Mouse (Mus musculus) brown adipose tissue, adult 24 weeks (tissue): ENCODE results near the gene Carns1. TPM values are rescaled to one million over a fixed set of nuclear protein-coding genes. Genes with fewer than 3 reads are reported as not detected.
"Not testable (repeated sequence)": the region's sequence is repeated elsewhere in the genome, so short reads cannot be mapped to it uniquely, and the experiment has no call there.

ENCODE experiments used
- H3K27ac ChIP-seq: fragments of 200-500 bp; replicated peaks from 2 replicates; pipeline ENCODE4 v1.5.1; 2012; ENCODE audit warnings: low read depth, mild to moderate bottlenecking, low read length
- H3K4me1 ChIP-seq: fragments of 200-500 bp; 2 replicates; pipeline ENCODE4 v1.6.1; 2012; ENCODE audit warnings: low read length, mixed read lengths; ENCODE audit not compliant: control insufficient read depth, insufficient read depth, insufficient read length
- H3K4me3 ChIP-seq: fragments of 200-500 bp; 2 replicates; pipeline ENCODE4 v1.5.1; 2012; ENCODE audit warnings: low read depth, mild to moderate bottlenecking, low read length, moderate library complexity; ENCODE audit not compliant: insufficient read depth
- polyA plus RNA-seq: library from polyadenylated mRNA; stranded (reverse); fragments of >200 nt; gene quantifications from 2 replicates; pipeline ENCODE4 v1.2.4, GENCODE M21; 2012; ENCODE audit not compliant: missing spikeins, insufficient read depth, insufficient read length

The Carns1 gene
- polyA plus RNA-seq, 1 experiment, result 3.1 TPM

DNA sequence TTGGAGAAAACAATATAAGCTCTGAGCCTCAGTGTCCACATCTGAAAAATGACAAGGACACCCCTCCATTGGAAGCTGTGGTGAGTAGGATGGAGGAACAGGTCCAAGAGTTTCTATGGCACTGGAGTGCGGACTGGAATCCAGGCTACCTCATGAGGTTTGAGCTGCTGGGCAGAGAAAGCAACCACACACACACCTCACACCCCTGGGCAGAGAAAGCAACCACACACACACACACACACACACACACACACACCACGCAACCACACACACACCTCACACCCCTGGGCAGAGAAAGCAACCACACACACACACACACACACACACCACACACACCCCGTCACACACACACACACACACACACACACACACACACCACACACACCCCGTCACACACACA, 50.0 kb downstream of the Carns1 start:
- Histone ChIP-seq H3K4me3 (peak overlapping the region; percentile 52), H3K27ac (peak overlapping the region; percentile 63), H3K4me1 (peaks cover 12% of the 10 kb centered on the region)

GRCm38 (mm10) chr19:4124432-4124831, 50.8 kb downstream of the Carns1 start:
- H3K4me1 ChIP-seq, result peaks cover 12% of the 10 kb centered on the region
- no peak overlapping the region for H3K27ac ChIP-seq
- no peak overlapping the region for H3K4me3 ChIP-seq

- Histone ChIP-seq H3K4me1 (peaks cover 12% of the 10 kb centered on the region), H3K4me3 (no peak overlapping the region), H3K27ac (no peak overlapping the region; the same call in 1 of the 2 replicates)
Measured at GRCm38 (mm10) chr19:4122411-4123370, 52.6 kb downstream of the Carns1 start.

DNA sequence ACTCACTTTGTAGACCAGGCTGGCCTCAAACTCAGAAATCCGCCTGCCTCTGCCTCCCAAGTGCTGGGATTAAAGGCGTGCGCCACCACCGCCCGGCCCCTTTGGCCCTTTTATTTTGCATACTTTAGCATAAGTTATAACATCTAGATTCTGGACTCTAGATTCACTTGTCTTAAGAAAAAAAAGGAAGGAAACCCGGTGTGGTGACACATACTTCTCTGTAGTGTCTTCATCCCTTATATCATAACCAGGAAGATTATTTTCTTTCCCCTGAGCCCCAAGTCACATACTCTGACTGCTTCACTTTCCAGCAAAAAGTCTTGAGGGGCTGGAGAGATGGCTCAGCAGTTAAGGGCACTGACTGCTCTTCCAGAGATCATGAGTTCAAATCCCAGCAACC, 53.4 kb downstream of the Carns1 start:
- not testable (repeated sequence) for H3K27ac ChIP-seq, H3K4me1 ChIP-seq, H3K4me3 ChIP-seq

DNA sequence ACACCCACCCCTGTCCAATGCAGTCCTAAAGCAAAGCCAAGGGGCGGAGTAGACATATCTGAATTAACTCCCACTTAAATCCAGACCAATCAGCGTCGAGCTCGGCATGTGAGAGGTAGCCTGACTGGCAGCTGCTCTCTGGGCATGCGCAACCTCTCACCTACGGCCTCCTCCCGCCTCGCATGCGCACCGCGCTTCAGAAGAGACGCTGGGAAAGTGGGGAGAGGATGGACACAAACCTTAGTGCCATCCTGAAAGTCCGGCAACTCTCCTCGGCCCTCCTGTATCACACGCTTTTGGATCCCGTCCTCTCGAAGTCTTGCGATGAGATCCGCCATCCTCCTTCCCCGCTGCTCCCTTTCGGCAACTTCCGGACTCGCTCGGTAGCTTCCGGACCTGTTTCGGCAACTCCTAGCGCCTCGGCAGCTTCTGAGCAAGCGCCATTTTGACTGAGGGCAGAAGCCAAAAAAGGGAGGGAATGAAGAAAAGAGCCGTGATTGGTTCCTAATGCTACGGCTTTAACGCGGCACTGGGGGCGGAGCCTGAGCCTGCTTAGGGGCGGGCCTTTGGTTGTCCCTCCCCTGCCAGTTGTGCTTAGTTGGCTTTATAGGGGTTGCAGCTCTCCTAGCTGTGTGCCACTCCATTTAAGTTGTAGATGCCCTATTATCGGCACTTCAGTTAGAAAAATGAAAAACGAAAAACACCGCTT, 54.0 kb downstream of the Carns1 start:
- Histone ChIP-seq H3K27ac (peak overlapping the region; percentile 83), H3K4me3 (peak overlapping the region; percentile 60), H3K4me1 (peaks cover 4% of the 10 kb centered on the region; the same call in 1 of the 2 replicates)

DNA sequence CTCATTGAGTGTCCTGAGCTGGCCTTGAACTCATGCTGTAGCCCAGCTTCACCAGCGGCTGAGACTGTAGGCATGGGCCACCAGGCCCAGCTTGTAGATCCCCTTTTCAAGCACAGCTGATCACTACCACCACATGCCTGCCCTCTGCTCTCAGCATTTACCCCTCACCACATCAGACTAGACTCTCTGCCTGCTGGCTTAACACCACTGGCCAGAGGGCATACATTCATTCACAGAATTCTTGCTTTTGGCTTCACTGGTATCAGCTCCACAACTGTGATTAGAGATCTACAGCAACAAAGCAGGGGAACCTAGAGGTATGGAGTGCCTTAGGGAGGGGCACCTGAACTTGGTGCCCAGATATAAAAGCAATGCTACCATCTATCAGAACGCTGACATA, 54.8 kb downstream of the Carns1 start:
- H3K4me3 ChIP-seq, result peak overlapping the region; percentile 60
- peaks cover 4% of the 10 kb centered on the region; the same call in 1 of the 2 replicates for H3K4me1 ChIP-seq
- no peak overlapping the region for H3K27ac ChIP-seq

- Histone ChIP-seq H3K4me3 (no peak overlapping the region), H3K4me1 (peaks cover 4% of the 10 kb centered on the region; the same call in 1 of the 2 replicates), H3K27ac (no peak overlapping the region)
Measured at GRCm38 (mm10) chr19:4119716-4120487, 55.4 kb downstream of the Carns1 start.

GRCm38 (mm10) chr19:4118350-4118749, 56.9 kb downstream of the Carns1 start:
- Histone ChIP-seq H3K4me3 (no peak overlapping the region), H3K27ac (no peak overlapping the region), H3K4me1 (peaks cover 12% of the 10 kb centered on the region)

DNA sequence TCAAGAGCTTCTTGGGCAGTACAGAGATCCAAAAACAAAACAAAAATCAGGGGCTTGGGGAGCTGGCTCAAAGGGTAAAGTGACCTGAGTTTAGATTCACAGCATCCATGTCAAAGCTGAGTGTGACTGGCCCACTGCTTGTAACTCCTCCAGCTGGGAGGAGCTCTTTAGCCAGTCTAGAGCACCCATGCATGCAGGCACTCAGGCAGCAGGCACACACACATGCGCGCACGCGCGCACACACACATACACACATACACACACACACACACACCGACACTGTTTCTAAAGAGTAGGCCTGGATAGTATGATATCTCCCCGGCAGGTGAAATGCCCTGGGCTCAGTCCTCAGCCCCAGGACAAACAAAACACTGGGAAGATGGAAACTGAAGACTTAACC, 58.3 kb downstream of the Carns1 start:
- Histone ChIP-seq H3K4me1 (peaks cover 17% of the 10 kb centered on the region), H3K27ac (no peak overlapping the region), H3K4me3 (no peak overlapping the region)

DNA sequence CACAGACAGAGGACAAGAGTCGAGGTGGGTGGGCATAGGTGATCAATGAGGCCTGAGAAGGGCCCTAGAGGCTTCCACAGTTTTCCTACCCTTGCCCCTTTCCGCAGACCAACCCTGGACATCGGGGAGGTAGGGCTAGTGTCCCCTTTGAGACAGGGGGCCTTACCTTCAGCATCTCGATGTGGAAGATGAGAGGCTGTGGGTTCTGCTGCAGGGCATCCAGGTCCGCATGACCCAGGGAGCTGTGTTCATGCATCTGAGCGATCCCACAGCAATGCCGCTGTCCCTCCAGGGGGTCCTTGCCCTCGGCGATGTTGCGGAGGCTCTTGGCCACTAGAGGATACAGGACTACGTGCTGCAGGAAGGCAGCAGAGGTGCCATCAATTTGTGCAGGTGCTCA, 59.5 kb downstream of the Carns1 start:
- H3K4me1 ChIP-seq, result peaks cover 17% of the 10 kb centered on the region
- no peak overlapping the region for H3K27ac ChIP-seq
- no peak overlapping the region for H3K4me3 ChIP-seq

- Histone ChIP-seq H3K4me3 (no peak overlapping the region), H3K27ac (no peak overlapping the region), H3K4me1 (peaks cover 12% of the 10 kb centered on the region)
Measured at GRCm38 (mm10) chr19:4115144-4115543, 60.1 kb downstream of the Carns1 start.

GRCm38 (mm10) chr19:4114551-4114950, 60.7 kb downstream of the Carns1 start:
- no peak overlapping the region for H3K4me3 ChIP-seq
- H3K4me1 ChIP-seq, result peaks cover 12% of the 10 kb centered on the region
- H3K27ac ChIP-seq, result no peak overlapping the region
